In genomic region chr12:25110682-25111078, GRCm38 (mm10) we compare ENCODE assay signal across 19 mouse cellular contexts. TPM values are rescaled to one million over a fixed set of nuclear protein-coding genes. Genes with fewer than 3 reads are reported as not detected.
DNase-seq lines count a peak whose midpoint lies in the region; ATAC-seq lines count a peak whose summit lies in the region.
"Had no signal": no experiment of that assay in that cellular context is flagged by ENCODE, and none has a peak within 500 bp of the region (broad histone marks: within the 10 kb centered on the region; RNA-seq: fewer than 3 reads in every experiment).

No protein-coding gene starts in this region.

- no peaks in the 10 kb centered on the region for H3K36me3 ChIP-seq in heart, embryonic 15.5 days
- no peaks in the 10 kb centered on the region for H3K36me3 ChIP-seq in midbrain, embryonic 10.5 days
- no peaks in the 10 kb centered on the region for H3K36me3 ChIP-seq in midbrain, embryonic 16.5 days (ENCODE audit: control insufficient read depth, insufficient read depth, low read length)
- H3K36me3 ChIP-seq: embryonic facial prominence, embryonic 15.5 days; forebrain, embryonic 10.5 days; G1E; limb, embryonic 15.5 days; midbrain, embryonic 15.5 days had no signal

- intact Hi-C loops in left cerebral cortex, postnatal 14 days (cut with DNase I) = no loop called here

- H3K27ac ChIP-seq in heart, embryonic 15.5 days = no peak overlapping the region
- H3K27ac ChIP-seq in midbrain, embryonic 10.5 days (replicated peaks) = peak overlapping the region; percentile 60; the same call in 1 of the 2 replicates
- H3K27ac ChIP-seq in midbrain, embryonic 16.5 days (ENCODE audit: low read length) = no peak overlapping the region
- H3K27ac ChIP-seq: embryonic facial prominence, embryonic 15.5 days; hindbrain, postnatal 0 days; limb, embryonic 15.5 days; midbrain, embryonic 15.5 days had no signal

- H3K4me1 ChIP-seq in heart, embryonic 15.5 days (replicated peaks) = 0 out of 2 replicates have a peak, but pooled peaks cover 5% of the 10 kb centered on the region
- H3K4me1 ChIP-seq in midbrain, embryonic 10.5 days = peaks cover 13% of the 10 kb centered on the region
- no peaks in the 10 kb centered on the region for H3K4me1 ChIP-seq in midbrain, embryonic 16.5 days (ENCODE audit: control insufficient read depth, insufficient read depth, low read length)
- H3K4me1 ChIP-seq: midbrain, embryonic 15.5 days had no signal

- no peaks in the 10 kb centered on the region for H3K9me3 ChIP-seq in heart, embryonic 15.5 days (replicated peaks)
- peaks cover 16% of the 10 kb centered on the region; the same call in 1 of the 2 replicates for H3K9me3 ChIP-seq in midbrain, embryonic 10.5 days (replicated peaks)
- H3K9me3 ChIP-seq in midbrain, embryonic 16.5 days (replicated peaks; ENCODE audit: control insufficient read depth, low read length, poor library complexity, severe bottlenecking) = no peaks in the 10 kb centered on the region
- H3K9me3 ChIP-seq: embryonic facial prominence, embryonic 15.5 days; limb, embryonic 15.5 days; midbrain, embryonic 15.5 days had no signal

- H3K4me2 ChIP-seq in heart, embryonic 15.5 days = no peak overlapping the region
- no peak overlapping the region for H3K4me2 ChIP-seq in midbrain, embryonic 16.5 days (ENCODE audit: low read length)
- H3K4me2 ChIP-seq: embryonic facial prominence, embryonic 15.5 days; limb, embryonic 15.5 days; midbrain, embryonic 15.5 days had no signal

- no peak overlapping the region for H3K9ac ChIP-seq in heart, embryonic 15.5 days
- no peak overlapping the region for H3K9ac ChIP-seq in midbrain, embryonic 16.5 days (ENCODE audit: low read depth, low read length)
- H3K9ac ChIP-seq: embryonic facial prominence, embryonic 15.5 days; limb, embryonic 15.5 days; midbrain, embryonic 15.5 days had no signal

- no peak overlapping the region for H3K4me3 ChIP-seq in heart, embryonic 15.5 days
- H3K4me3 ChIP-seq in midbrain, embryonic 10.5 days = no peak overlapping the region
- no peak overlapping the region for H3K4me3 ChIP-seq in midbrain, embryonic 16.5 days (ENCODE audit: low read depth, low read length)
- H3K4me3 ChIP-seq: embryonic facial prominence, embryonic 15.5 days; forebrain, embryonic 10.5 days; limb, embryonic 15.5 days; midbrain, embryonic 15.5 days had no signal

- peak; percentile 56 for DNase-seq in adrenal gland, postnatal 10 days
- no peak for DNase-seq in adrenal gland, postnatal 4 days (ENCODE audit: low spot score in 2 of 2)
- DNase-seq in heart, adult 11 months = no peak
- DNase-seq in midbrain, embryonic 10.5 days (ENCODE audit: low spot score) = no peak
- DNase-seq in left cerebral cortex, postnatal 14 days (ENCODE audit: low spot score in 2 of 2) = no peak
- DNase-seq: embryo, embryonic 11 days; layer of hippocampus, postnatal 36 days; lung, adult 2 months; right cerebral cortex, postnatal 25 days had no signal

- 72% methylated on average over 7 of the region's 7 CpGs for WGBS in heart, embryonic 15.5 days
- 83% methylated on average over 7 of the region's 7 CpGs for WGBS in midbrain, embryonic 10.5 days
- 83% methylated on average over 7 of the region's 7 CpGs for WGBS in midbrain, embryonic 16.5 days

- ATAC-seq in heart, embryonic 15.5 days (replicated peaks; ENCODE audit: insufficient number of reproducible peaks, insufficient read depth, low FRiP score, low read depth) = peak; percentile 32; the same call in 1 of the 2 replicates
- no peak for ATAC-seq in midbrain, embryonic 16.5 days
- ATAC-seq: activated CD4-positive, CD25-positive, alpha-beta regulatory T cell, adult 4 months; intestine, postnatal 0 days; midbrain, embryonic 15.5 days had no signal

- H3K27me3 ChIP-seq in heart, embryonic 15.5 days = no peaks in the 10 kb centered on the region
- H3K27me3 ChIP-seq in midbrain, embryonic 10.5 days (ENCODE audit: low read depth, poor library complexity, severe bottlenecking) = no peaks in the 10 kb centered on the region
- no peaks in the 10 kb centered on the region for H3K27me3 ChIP-seq in midbrain, embryonic 16.5 days (ENCODE audit: control insufficient read depth, insufficient read depth, low read depth, low read length)
- H3K27me3 ChIP-seq: embryonic facial prominence, embryonic 15.5 days; limb, embryonic 15.5 days; midbrain, embryonic 15.5 days had no signal

RNA-seq across cellular contexts. Expression of gene Id2, which starts 13.7 kb away (rescaled TPM):
- 100 to 1,000 TPM; 295 to 323 TPM for total RNA-seq in adrenal gland, postnatal 10 days (2021)
- total RNA-seq in adrenal gland, postnatal 4 days (2021) = 100 to 1,000 TPM; 463 to 511 TPM
- 170 and 206 TPM in 2 replicates for polyA plus RNA-seq in heart, embryonic 15.5 days (2015; fragmentation: Nextera tagmentation; extraction: Ambion mirVana)
- 303 and 332 TPM in 2 replicates for polyA plus RNA-seq in midbrain, embryonic 10.5 days (2016; fragmentation: Nextera tagmentation; extraction: Ambion mirVana)
- polyA plus RNA-seq in midbrain, embryonic 16.5 days (2015; fragmentation: Nextera tagmentation; extraction: Ambion mirVana) = 140 and 176 TPM in 2 replicates
- 100 to 1,000 TPM; 166 to 175 TPM for total RNA-seq in left cerebral cortex, postnatal 14 days (2021)
- polyA plus RNA-seq: G1E had no signal
